ENCODE assay signal across 9 mouse cellular contexts in genomic region chr4:135508419-135509039, GRCm38 (mm10). TPM values are rescaled to one million over a fixed set of nuclear protein-coding genes. Genes with fewer than 3 reads are reported as not detected.
DNase-seq lines count a peak whose midpoint lies in the region; ATAC-seq and TF ChIP-seq lines count a peak whose summit lies in the region.
"Had no signal": no experiment of that assay in that cellular context is flagged by ENCODE, and none has a peak within 500 bp of the region (broad histone marks: within the 10 kb centered on the region; RNA-seq: fewer than 3 reads in every experiment).

No protein-coding gene starts in this region.

- peak; percentile 92 for TF ChIP-seq CTCF in heart, postnatal 0 days (IDR thresholded peaks at IDR 0.05; ENCODE audit: low read depth)
- peak; percentile 92 for TF ChIP-seq CTCF in liver, postnatal 0 days (IDR thresholded peaks at IDR 0.05; ENCODE audit: low read depth)

- H3K27ac ChIP-seq in heart, postnatal 0 days (ENCODE audit: low read depth) = no peak overlapping the region
- no peak overlapping the region for H3K27ac ChIP-seq in liver, postnatal 0 days (ENCODE audit: low read depth)
- no peak overlapping the region for H3K27ac ChIP-seq in neural tube, embryonic 15.5 days (replicated peaks)
- H3K27ac ChIP-seq: macrophage had no signal

- no peaks in the 10 kb centered on the region for H3K9me3 ChIP-seq in heart, postnatal 0 days (replicated peaks; ENCODE audit: control insufficient read depth, low read length)
- H3K9me3 ChIP-seq in liver, postnatal 0 days (ENCODE audit: low read length) = no peaks in the 10 kb centered on the region
- no peaks in the 10 kb centered on the region for H3K9me3 ChIP-seq in neural tube, embryonic 15.5 days (replicated peaks)

- no peaks in the 10 kb centered on the region for H3K36me3 ChIP-seq in heart, postnatal 0 days (replicated peaks; ENCODE audit: control insufficient read depth, insufficient read depth, low read length)
- H3K36me3 ChIP-seq in liver, postnatal 0 days (replicated peaks; ENCODE audit: insufficient read depth, low read length) = no peaks in the 10 kb centered on the region
- H3K36me3 ChIP-seq in neural tube, embryonic 15.5 days = no peaks in the 10 kb centered on the region

- peak overlapping the region; percentile 28; the same call in 1 of the 2 replicates for H3K4me2 ChIP-seq in heart, postnatal 0 days (ENCODE audit: low read depth, low read length)
- no peak overlapping the region for H3K4me2 ChIP-seq in liver, postnatal 0 days (ENCODE audit: low read depth, low read length)
- peak overlapping the region; percentile 53 for H3K4me2 ChIP-seq in neural tube, embryonic 15.5 days

- no peak for TF ChIP-seq EP300 in heart, postnatal 0 days (IDR thresholded peaks at IDR 0.05; ENCODE audit: low read depth)
- TF ChIP-seq EP300 in liver, postnatal 0 days (IDR thresholded peaks at IDR 0.05; ENCODE audit: low read depth) = no peak

- no peak overlapping the region for H3K4me3 ChIP-seq in heart, postnatal 0 days (ENCODE audit: low read depth, low read length)
- H3K4me3 ChIP-seq in liver, postnatal 0 days (ENCODE audit: low read depth, low read length) = no peak overlapping the region
- 0 out of 2 replicates have a peak overlapping the region, but pooled peaks have one; percentile 13 for H3K4me3 ChIP-seq in neural tube, embryonic 15.5 days (replicated peaks)

- peak; percentile 95 for DNase-seq in ES-CJ7 (ENCODE audit: low read depth, low spot score)
- DNase-seq in brain, adult 2 months (ENCODE audit: low read depth, low spot score) = peak; percentile 89
- peak; percentile 46 for DNase-seq in fibroblast of lung, adult 2 months (ENCODE audit: low read depth)
- DNase-seq in heart, postnatal 0 days (ENCODE audit: low spot score) = peak; percentile 83
- peak; percentile 79 to 85 for DNase-seq in kidney, postnatal 4 days
- peak; percentile 74 for DNase-seq in liver, postnatal 0 days
- DNase-seq in testis, postnatal 14 days (ENCODE audit: low spot score) = peak; percentile 77

- H3K9ac ChIP-seq in heart, postnatal 0 days (replicated peaks; ENCODE audit: low read depth, low read length) = no peak overlapping the region
- no peak overlapping the region for H3K9ac ChIP-seq in liver, postnatal 0 days (replicated peaks)
- H3K9ac ChIP-seq in neural tube, embryonic 15.5 days (replicated peaks) = no peak overlapping the region

- peaks cover 6% of the 10 kb centered on the region; the same call in 1 of the 2 replicates for H3K4me1 ChIP-seq in heart, postnatal 0 days (ENCODE audit: control insufficient read depth, insufficient read depth)
- H3K4me1 ChIP-seq in liver, postnatal 0 days (ENCODE audit: insufficient read depth) = peaks cover 5% of the 10 kb centered on the region
- H3K4me1 ChIP-seq in neural tube, embryonic 15.5 days = peaks cover 16% of the 10 kb centered on the region

- 20% methylated on average over 13 of the region's 13 CpGs for WGBS in heart, postnatal 0 days
- WGBS in liver, postnatal 0 days (ENCODE audit: insufficient replicate concordance) = 23% methylated on average over 13 of the region's 13 CpGs
- 13% methylated on average over 13 of the region's 13 CpGs for WGBS in neural tube, embryonic 15.5 days

- peak; percentile 47; the same call in 1 of the 2 replicates for ATAC-seq in heart, postnatal 0 days (ENCODE audit: insufficient read depth, low read depth)
- ATAC-seq in liver, postnatal 0 days = no peak
- peak; percentile 71; the same call in 1 of the 2 replicates for ATAC-seq in neural tube, embryonic 15.5 days (ENCODE audit: low FRiP score)

- no peaks in the 10 kb centered on the region for H3K27me3 ChIP-seq in heart, postnatal 0 days (ENCODE audit: control insufficient read depth, insufficient read depth, low read length)
- H3K27me3 ChIP-seq in liver, postnatal 0 days (ENCODE audit: insufficient read depth, low read length) = no peaks in the 10 kb centered on the region
- no peaks in the 10 kb centered on the region for H3K27me3 ChIP-seq in neural tube, embryonic 15.5 days (replicated peaks)

RNA-seq across cellular contexts. Expression of gene Nipal3, which starts 13.7 kb away (rescaled TPM):
- 21.6 and 28.7 TPM in 2 replicates for total RNA-seq in heart, postnatal 0 days (2014; rRNA removed; ENCODE audit: low replicate concordance)
- 4.7 and 5.1 TPM in 2 replicates for polyA plus RNA-seq in heart, postnatal 0 days (2015; fragmentation: Nextera tagmentation; extraction: Ambion mirVana)
- 1.6 TPM in 2 replicates for polyA plus RNA-seq in liver, postnatal 0 days (2015; fragmentation: Nextera tagmentation; extraction: Ambion mirVana)
- 8.0 and 8.7 TPM in 2 replicates for polyA plus RNA-seq in neural tube, embryonic 15.5 days (2015; fragmentation: Nextera tagmentation; extraction: Ambion mirVana)

RNA-seq across cellular contexts. Expression of gene Stpg1, which starts 13.9 kb away (rescaled TPM):
- not detected in 2 replicates for total RNA-seq in heart, postnatal 0 days (2014; rRNA removed; ENCODE audit: low replicate concordance)
- 0.18 and 0.37 TPM in 2 replicates for polyA plus RNA-seq in heart, postnatal 0 days (2015; fragmentation: Nextera tagmentation; extraction: Ambion mirVana)
- not detected in 2 replicates for polyA plus RNA-seq in liver, postnatal 0 days (2015; fragmentation: Nextera tagmentation; extraction: Ambion mirVana)
- polyA plus RNA-seq in neural tube, embryonic 15.5 days (2015; fragmentation: Nextera tagmentation; extraction: Ambion mirVana) = 0.23 and 0.37 TPM in 2 replicates
